Mouse (Mus musculus): ENCODE results near the gene Spred1. TPM values are rescaled to one million over a fixed set of nuclear protein-coding genes. Genes with fewer than 3 reads are reported as not detected.
"Not testable (repeated sequence)": the region's sequence is repeated elsewhere in the genome, so short reads cannot be mapped to it uniquely, and the experiment has no call there.

Spred1 gene
- polyA plus RNA-seq, 1 experiment from 2014 or later = 9.8 TPM

DNA sequence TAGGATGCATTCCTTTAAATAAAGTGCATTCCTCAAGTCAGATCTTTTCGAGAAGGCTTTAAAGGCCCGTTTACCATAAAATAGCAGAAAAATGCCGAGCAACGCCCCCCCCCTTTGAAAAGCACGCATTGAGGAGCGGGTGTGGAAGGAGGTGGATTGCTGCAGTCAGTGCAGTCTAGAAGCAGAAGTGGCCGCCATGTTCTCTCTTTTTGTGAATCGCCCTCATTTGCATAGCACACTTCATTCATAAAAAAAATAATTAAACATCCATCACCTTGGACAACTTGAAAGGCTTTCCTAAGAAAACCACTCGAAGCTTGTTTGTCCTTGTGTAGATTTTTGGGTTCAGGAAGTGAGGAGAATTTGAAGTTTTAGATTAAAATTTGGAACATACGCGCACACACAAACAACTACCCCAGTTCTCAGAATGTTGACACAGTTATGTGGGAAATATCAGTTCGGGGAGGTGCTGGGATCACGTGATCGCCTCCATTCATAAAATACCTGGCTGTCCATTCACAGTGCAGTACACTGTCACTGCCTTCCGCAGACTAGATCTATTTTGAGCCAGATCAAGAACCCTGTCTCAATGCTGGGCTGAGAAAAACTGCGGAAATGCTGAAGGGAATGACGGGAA is 1.6 kb downstream of the Spred1 start:
- WGBS (ENCODE audit: insufficient replicate concordance) = 6% methylated on average over 17 of the region's 17 CpGs
- ATAC-seq (replicated peaks; ENCODE audit: insufficient number of reproducible peaks, low FRiP score, low TSS enrichment) = 0 out of 2 replicates have a peak, but pooled peaks have one; percentile 41
- Histone ChIP-seq H3K9me3 (replicated peaks; ENCODE audit: control insufficient read depth, low read length) (no peaks in the 10 kb centered on the region), H3K4me2 (peak overlapping the region; percentile 75), H3K27me3 (ENCODE audit: control insufficient read depth, insufficient read depth, low read length) (no peaks in the 10 kb centered on the region), H3K9ac (ENCODE audit: low read depth, low read length) (peak overlapping the region; percentile 96; the same call in 1 of the 2 replicates), H3K36me3 (ENCODE audit: control insufficient read depth, insufficient read depth, low read length) (no peaks in the 10 kb centered on the region), H3K4me1 (ENCODE audit: control insufficient read depth, insufficient read depth, low read length) (peaks cover 9% of the 10 kb centered on the region), H3K4me3 (ENCODE audit: low read depth, low read length) (peak overlapping the region; percentile 88), H3K27ac (ENCODE audit: low read depth, low read length) (peak overlapping the region; percentile 29; the same call in 1 of the 2 replicates)

DNA sequence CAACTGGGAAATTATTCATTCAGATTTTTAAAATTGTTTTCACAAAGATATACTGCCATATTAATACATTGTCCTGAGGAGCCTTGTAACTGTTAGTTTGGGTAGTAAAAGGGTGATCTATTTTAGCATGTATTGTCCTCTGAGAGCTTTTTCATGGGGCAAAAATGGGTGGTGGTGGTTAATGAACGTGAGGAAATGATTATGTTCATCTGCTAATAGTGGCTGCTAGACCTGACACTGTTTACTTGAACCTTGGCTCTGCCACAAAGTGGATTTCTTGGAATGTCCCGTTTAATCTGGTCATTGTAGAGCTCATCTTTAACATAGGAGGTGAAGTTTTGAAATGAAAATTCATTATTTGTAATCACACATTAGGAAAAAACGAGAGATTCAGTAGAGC is 2.5 kb downstream of the Spred1 start:
- 38% methylated on average over 3 of the region's 3 CpGs for WGBS (ENCODE audit: insufficient replicate concordance)
- no peak for ATAC-seq (replicated peaks; ENCODE audit: insufficient number of reproducible peaks, low FRiP score, low TSS enrichment)
- H3K27me3 ChIP-seq (ENCODE audit: control insufficient read depth, insufficient read depth, low read length) = no peaks in the 10 kb centered on the region

DNA sequence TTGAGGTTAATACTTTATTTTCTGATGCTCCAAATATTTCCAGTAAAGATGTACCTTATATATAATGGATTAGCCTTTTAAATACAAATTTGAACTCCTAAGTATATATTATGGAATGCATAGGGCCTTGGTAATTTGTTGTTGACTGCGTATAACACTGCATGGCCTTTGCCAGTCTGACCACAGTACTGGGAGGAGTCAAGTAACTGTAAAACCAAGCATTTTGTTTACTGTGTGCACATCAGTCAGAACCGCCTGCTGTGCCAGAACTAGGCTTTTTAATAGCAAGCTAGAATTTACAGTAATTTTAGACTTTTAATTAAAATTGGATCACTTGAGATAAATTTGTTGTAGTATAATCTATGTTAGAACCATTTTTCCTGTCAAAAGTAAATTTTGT is 3.7 kb downstream of the Spred1 start:
- WGBS (ENCODE audit: insufficient replicate concordance) = 88% methylated on average over 2 of the region's 2 CpGs
- Histone ChIP-seq H3K27ac (ENCODE audit: low read depth, low read length) (no peak overlapping the region), H3K4me1 (ENCODE audit: control insufficient read depth, insufficient read depth, low read length) (peaks cover 3% of the 10 kb centered on the region), H3K9ac (ENCODE audit: low read depth, low read length) (no peak overlapping the region), H3K4me3 (ENCODE audit: low read depth, low read length) (no peak overlapping the region), H3K36me3 (ENCODE audit: control insufficient read depth, insufficient read depth, low read length) (no peaks in the 10 kb centered on the region), H3K9me3 (replicated peaks; ENCODE audit: control insufficient read depth, low read length) (no peaks in the 10 kb centered on the region), H3K27me3 (ENCODE audit: control insufficient read depth, insufficient read depth, low read length) (no peaks in the 10 kb centered on the region), H3K4me2 (no peak overlapping the region)
- no peak for ATAC-seq (replicated peaks; ENCODE audit: insufficient number of reproducible peaks, low FRiP score, low TSS enrichment)

More for the DNA sequence above, 2.5 kb downstream of the Spred1 start:
- H3K4me3 ChIP-seq (ENCODE audit: low read depth, low read length) = peak overlapping the region; percentile 27; the same call in 1 of the 2 replicates
- H3K36me3 ChIP-seq (ENCODE audit: control insufficient read depth, insufficient read depth, low read length) = no peaks in the 10 kb centered on the region
- peak overlapping the region; percentile 55 for H3K4me2 ChIP-seq
- H3K27ac ChIP-seq (ENCODE audit: low read depth, low read length) = no peak overlapping the region
- peaks cover 9% of the 10 kb centered on the region for H3K4me1 ChIP-seq (ENCODE audit: control insufficient read depth, insufficient read depth, low read length)
- no peaks in the 10 kb centered on the region for H3K9me3 ChIP-seq (replicated peaks; ENCODE audit: control insufficient read depth, low read length)
- H3K9ac ChIP-seq (ENCODE audit: low read depth, low read length) = no peak overlapping the region

DNA sequence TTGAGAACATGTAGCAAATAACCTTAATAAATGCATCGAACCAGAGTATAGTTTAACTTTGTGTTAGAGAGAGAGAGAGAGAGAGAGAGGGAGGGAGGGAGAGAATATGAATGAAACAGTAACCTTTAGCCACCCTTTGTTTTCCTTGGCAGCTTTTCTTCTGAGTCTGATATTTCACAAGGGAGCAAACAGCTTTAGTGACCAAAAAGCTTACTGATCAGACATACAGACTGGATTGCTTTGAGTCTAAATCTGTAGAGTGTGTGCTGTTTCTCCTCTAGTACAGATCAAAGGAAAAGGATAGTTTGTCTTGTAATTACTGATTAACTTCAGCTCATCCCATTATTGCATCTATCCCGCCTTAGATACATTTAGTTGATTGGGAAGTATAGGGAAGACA is 8.0 kb downstream of the Spred1 start:
- H3K4me1 ChIP-seq (ENCODE audit: control insufficient read depth, insufficient read depth, low read length) = no peaks in the 10 kb centered on the region
- H3K27me3 ChIP-seq (ENCODE audit: control insufficient read depth, insufficient read depth, low read length) = no peaks in the 10 kb centered on the region
- 88% methylated on average over 2 of the region's 2 CpGs for WGBS (ENCODE audit: insufficient replicate concordance)
- ATAC-seq (replicated peaks; ENCODE audit: insufficient number of reproducible peaks, low FRiP score, low TSS enrichment) = no peak
- H3K4me3 ChIP-seq (ENCODE audit: low read depth, low read length) = no peak overlapping the region
- H3K9ac ChIP-seq (ENCODE audit: low read depth, low read length) = no peak overlapping the region
- no peaks in the 10 kb centered on the region for H3K9me3 ChIP-seq (replicated peaks; ENCODE audit: control insufficient read depth, low read length)
- no peaks in the 10 kb centered on the region for H3K36me3 ChIP-seq (ENCODE audit: control insufficient read depth, insufficient read depth, low read length)
- H3K27ac ChIP-seq (ENCODE audit: low read depth, low read length) = no peak overlapping the region
- no peak overlapping the region for H3K4me2 ChIP-seq

DNA sequence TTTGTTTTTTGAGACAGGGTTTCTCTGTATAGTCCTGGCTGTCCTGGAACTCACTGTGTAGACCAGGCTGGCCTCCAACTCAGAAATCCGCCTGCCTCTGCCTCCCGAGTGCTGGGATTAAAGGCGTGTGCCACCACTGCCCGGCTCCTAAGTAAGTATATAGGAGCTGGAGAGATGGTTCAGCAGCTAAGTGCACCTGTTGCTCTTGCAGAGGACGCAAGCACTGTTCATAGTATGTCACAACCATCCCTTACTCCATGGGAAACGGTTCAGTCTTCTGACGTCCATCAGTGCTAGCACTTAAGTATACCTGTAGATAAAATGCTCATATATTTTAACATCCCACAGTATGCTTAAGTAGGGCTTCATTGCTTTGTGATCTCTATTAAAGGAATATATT is 9.9 kb downstream of the Spred1 start:
- ATAC-seq (replicated peaks; ENCODE audit: insufficient number of reproducible peaks, low FRiP score, low TSS enrichment); H3K9ac ChIP-seq (ENCODE audit: low read depth, low read length); H3K4me1 ChIP-seq (ENCODE audit: control insufficient read depth, insufficient read depth, low read length); H3K36me3 ChIP-seq (ENCODE audit: control insufficient read depth, insufficient read depth, low read length); H3K9me3 ChIP-seq (replicated peaks; ENCODE audit: control insufficient read depth, low read length); H3K27ac ChIP-seq (ENCODE audit: low read depth, low read length); H3K4me2 ChIP-seq; H3K4me3 ChIP-seq (ENCODE audit: low read depth, low read length); H3K27me3 ChIP-seq (ENCODE audit: control insufficient read depth, insufficient read depth, low read length): not testable (repeated sequence)
- 95% methylated on average over 7 of the region's 7 CpGs for WGBS (ENCODE audit: insufficient replicate concordance)

DNA sequence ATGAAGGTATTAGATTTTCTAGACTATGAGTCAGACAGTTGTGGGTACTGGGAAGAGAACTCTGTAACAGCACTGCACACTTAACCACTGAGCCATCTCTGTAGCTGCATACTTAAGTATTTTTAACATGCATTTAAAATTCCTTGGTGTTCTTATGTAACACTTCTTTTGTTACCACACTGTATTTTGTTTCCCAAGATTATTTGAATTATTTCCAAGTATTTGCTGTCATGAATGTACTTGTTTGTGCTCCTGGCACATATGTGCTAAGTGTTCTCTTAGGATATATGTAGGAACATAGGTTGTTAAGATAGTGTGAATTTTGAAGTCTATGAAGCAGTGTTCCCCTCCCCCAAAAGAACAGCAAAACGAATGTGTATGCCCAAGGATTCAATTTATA is 10.7 kb downstream of the Spred1 start:
- Histone ChIP-seq H3K36me3 (ENCODE audit: control insufficient read depth, insufficient read depth, low read length) (no peaks in the 10 kb centered on the region), H3K9ac (ENCODE audit: low read depth, low read length) (no peak overlapping the region), H3K4me1 (ENCODE audit: control insufficient read depth, insufficient read depth, low read length) (no peaks in the 10 kb centered on the region), H3K27ac (ENCODE audit: low read depth, low read length) (no peak overlapping the region), H3K4me2 (no peak overlapping the region), H3K27me3 (ENCODE audit: control insufficient read depth, insufficient read depth, low read length) (no peaks in the 10 kb centered on the region), H3K9me3 (replicated peaks; ENCODE audit: control insufficient read depth, low read length) (no peaks in the 10 kb centered on the region), H3K4me3 (ENCODE audit: low read depth, low read length) (no peak overlapping the region)
- no peak for ATAC-seq (replicated peaks; ENCODE audit: insufficient number of reproducible peaks, low FRiP score, low TSS enrichment)
- WGBS (ENCODE audit: insufficient replicate concordance) = 68% methylated on average over 1 of the region's 1 CpGs

DNA sequence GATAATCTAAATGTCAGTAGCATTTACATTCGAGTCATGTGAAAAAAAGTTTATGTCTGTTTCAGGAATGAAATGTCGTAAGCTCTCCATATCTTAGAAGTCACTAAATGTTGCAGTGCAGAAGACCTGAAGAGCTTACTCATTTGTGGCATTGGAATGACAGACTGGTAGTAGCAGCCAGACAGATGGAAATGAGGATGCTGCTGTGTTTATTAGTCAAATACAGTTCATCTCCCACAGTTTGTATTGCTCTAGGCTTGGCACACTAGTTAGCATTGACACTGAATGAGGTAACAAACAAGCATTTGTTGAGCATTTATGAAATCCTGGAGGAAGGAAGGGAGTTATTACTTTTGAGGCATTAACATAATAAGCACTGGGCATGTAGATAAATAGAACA is 12.4 kb downstream of the Spred1 start:
- Histone ChIP-seq H3K36me3 (ENCODE audit: control insufficient read depth, insufficient read depth, low read length) (no peaks in the 10 kb centered on the region), H3K4me3 (ENCODE audit: low read depth, low read length) (no peak overlapping the region), H3K27ac (ENCODE audit: low read depth, low read length) (no peak overlapping the region), H3K9ac (ENCODE audit: low read depth, low read length) (no peak overlapping the region), H3K4me2 (no peak overlapping the region), H3K9me3 (replicated peaks; ENCODE audit: control insufficient read depth, low read length) (no peaks in the 10 kb centered on the region), H3K27me3 (ENCODE audit: control insufficient read depth, insufficient read depth, low read length) (no peaks in the 10 kb centered on the region), H3K4me1 (ENCODE audit: control insufficient read depth, insufficient read depth, low read length) (no peaks in the 10 kb centered on the region)
- no peak for ATAC-seq (replicated peaks; ENCODE audit: insufficient number of reproducible peaks, low FRiP score, low TSS enrichment)
- 81% methylated on average over 2 of the region's 2 CpGs for WGBS (ENCODE audit: insufficient replicate concordance)

DNA sequence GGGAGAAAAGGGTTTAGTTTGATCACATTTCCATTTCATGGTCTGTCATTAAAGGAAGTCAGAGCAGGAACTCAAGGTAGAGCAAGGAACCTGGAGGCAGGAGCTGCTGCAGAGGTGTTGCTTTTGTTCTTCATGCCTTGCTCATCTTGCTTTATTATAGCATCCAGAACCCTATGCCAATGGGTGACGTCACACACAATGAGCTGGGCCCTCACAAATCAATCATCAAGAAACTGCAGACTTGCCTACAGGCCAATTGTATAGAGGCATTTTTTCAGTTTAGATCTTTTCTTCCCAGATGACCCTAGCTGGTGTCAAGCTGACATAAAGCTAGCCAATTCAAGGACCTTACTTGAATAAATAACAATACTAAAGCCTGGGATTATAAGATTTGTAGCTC is 16.6 kb downstream of the Spred1 start:
- Histone ChIP-seq H3K4me2 (no peak overlapping the region), H3K9ac (ENCODE audit: low read depth, low read length) (no peak overlapping the region), H3K4me1 (ENCODE audit: control insufficient read depth, insufficient read depth, low read length) (peaks cover 10% of the 10 kb centered on the region; the same call in 1 of the 2 replicates), H3K36me3 (ENCODE audit: control insufficient read depth, insufficient read depth, low read length) (no peaks in the 10 kb centered on the region), H3K9me3 (replicated peaks; ENCODE audit: control insufficient read depth, low read length) (no peaks in the 10 kb centered on the region), H3K27me3 (ENCODE audit: control insufficient read depth, insufficient read depth, low read length) (no peaks in the 10 kb centered on the region), H3K27ac (ENCODE audit: low read depth, low read length) (no peak overlapping the region), H3K4me3 (ENCODE audit: low read depth, low read length) (no peak overlapping the region)
- no peak for ATAC-seq (replicated peaks; ENCODE audit: insufficient number of reproducible peaks, low FRiP score, low TSS enrichment)
- WGBS (ENCODE audit: insufficient replicate concordance) = 80% methylated on average over 1 of the region's 1 CpGs

DNA sequence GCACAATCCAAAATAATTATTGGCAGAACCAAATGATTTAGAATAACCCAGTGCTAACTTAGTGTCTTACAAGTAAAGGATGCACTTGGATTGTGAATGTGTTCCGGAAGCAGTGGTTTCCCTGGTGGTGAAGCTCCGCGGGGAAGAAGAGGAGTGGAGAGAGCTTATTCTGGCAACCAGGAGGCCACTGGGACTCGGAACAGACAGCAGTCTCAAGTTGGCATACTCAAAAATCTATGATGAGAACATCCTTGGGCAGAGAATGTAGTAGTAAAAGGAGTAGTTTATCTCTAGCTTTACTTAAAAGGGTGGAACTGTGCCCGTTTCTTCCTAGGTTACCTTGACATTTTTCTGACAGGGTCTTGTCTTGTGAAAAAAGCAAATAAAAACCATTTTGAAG is 17.8 kb downstream of the Spred1 start:
- no peak for ATAC-seq (replicated peaks; ENCODE audit: insufficient number of reproducible peaks, low FRiP score, low TSS enrichment)
- no peak overlapping the region for H3K9ac ChIP-seq (ENCODE audit: low read depth, low read length)
- 79% methylated on average over 5 of the region's 5 CpGs for WGBS (ENCODE audit: insufficient replicate concordance)
- H3K4me1 ChIP-seq (ENCODE audit: control insufficient read depth, insufficient read depth, low read length) = peaks cover 10% of the 10 kb centered on the region; the same call in 1 of the 2 replicates
- H3K27ac ChIP-seq (ENCODE audit: low read depth, low read length) = no peak overlapping the region
- no peaks in the 10 kb centered on the region for H3K36me3 ChIP-seq (ENCODE audit: control insufficient read depth, insufficient read depth, low read length)
- no peak overlapping the region for H3K4me3 ChIP-seq (ENCODE audit: low read depth, low read length)
- H3K27me3 ChIP-seq (ENCODE audit: control insufficient read depth, insufficient read depth, low read length) = no peaks in the 10 kb centered on the region
- no peaks in the 10 kb centered on the region for H3K9me3 ChIP-seq (replicated peaks; ENCODE audit: control insufficient read depth, low read length)
- no peak overlapping the region for H3K4me2 ChIP-seq
